Mouse (Mus musculus): ENCODE measurements around the gene Wdr13.

Wdr13 gene

GRCm38 (mm10) chrX:8132017-8132976 lies at the start of gene Wdr13:
TSS of gene Wdr13 (minus strand) at chrX:8132892.
- peak; percentile 73 for DNase-seq (ENCODE audit: low spot score)

GRCm38 (mm10) chrX:8179646-8180045 lies 47.0 kb upstream of the Wdr13 start:
- DNase-seq (ENCODE audit: low spot score) = no peak

GRCm38 (mm10) chrX:8178871-8179270 lies 46.2 kb upstream of the Wdr13 start:
- DNase-seq (ENCODE audit: low spot score) = no peak

GRCm38 (mm10) chrX:8175504-8176385 lies 43.1 kb upstream of the Wdr13 start, which contains the start of gene Tbc1d25:
TSS of gene Tbc1d25 (minus strand) at chrX:8176181.
- DNase-seq (ENCODE audit: low spot score) = peak; percentile 74

GRCm38 (mm10) chrX:8175169-8175503 lies 42.4 kb upstream of the Wdr13 start:
- DNase-seq (ENCODE audit: low spot score) = no peak

GRCm38 (mm10) chrX:8167716-8168647 lies 35.3 kb upstream of the Wdr13 start:
- DNase-seq (ENCODE audit: low spot score) = no peak

GRCm38 (mm10) chrX:8164471-8164870 lies 31.8 kb upstream of the Wdr13 start:
- no peak for DNase-seq (ENCODE audit: low spot score)

GRCm38 (mm10) chrX:8163076-8163475 lies 30.4 kb upstream of the Wdr13 start:
- no peak for DNase-seq (ENCODE audit: low spot score)

GRCm38 (mm10) chrX:8145153-8145991 lies 12.7 kb upstream of the Wdr13 start, which contains the start of gene Rbm3:
TSS of gene Rbm3 (minus strand) at chrX:8145880.
- DNase-seq (ENCODE audit: low spot score) = peak; percentile 69

- DNase-seq (ENCODE audit: low spot score) = no peak
Observed at GRCm38 (mm10) chrX:8143750-8144149, 11.1 kb upstream of the Wdr13 start.

- DNase-seq (ENCODE audit: low spot score) = no peak
Observed at GRCm38 (mm10) chrX:8142948-8143347, 10.3 kb upstream of the Wdr13 start.

- DNase-seq (ENCODE audit: low spot score) = no peak
Observed at GRCm38 (mm10) chrX:8141058-8141457, 8.4 kb upstream of the Wdr13 start.

- no peak for DNase-seq (ENCODE audit: low spot score)
Observed at GRCm38 (mm10) chrX:8140446-8140845, 7.8 kb upstream of the Wdr13 start.

GRCm38 (mm10) chrX:8139480-8139879 lies 6.8 kb upstream of the Wdr13 start:
- no peak for DNase-seq (ENCODE audit: low spot score)

GRCm38 (mm10) chrX:8135886-8136285 lies 3.2 kb upstream of the Wdr13 start:
- no peak for DNase-seq (ENCODE audit: low spot score)

GRCm38 (mm10) chrX:8131393-8131792 lies 1.3 kb downstream of the Wdr13 start:
- DNase-seq (ENCODE audit: low spot score) = no peak

GRCm38 (mm10) chrX:8125235-8125634 lies 7.5 kb downstream of the Wdr13 start:
- DNase-seq (ENCODE audit: low spot score) = no peak

- no peak for DNase-seq (ENCODE audit: low spot score)
Observed at GRCm38 (mm10) chrX:8123821-8124470, 8.7 kb downstream of the Wdr13 start.

GRCm38 (mm10) chrX:8117264-8117663 lies 15.4 kb downstream of the Wdr13 start:
- no peak for DNase-seq (ENCODE audit: low spot score)

GRCm38 (mm10) chrX:8115275-8115674 lies 17.4 kb downstream of the Wdr13 start:
- no peak for DNase-seq (ENCODE audit: low spot score)

All from urinary bladder, postnatal 25 days (tissue).